Mouse (Mus musculus) fibroblast of lung, adult 2 months (primary cell): ENCODE results near the gene Prrt4.
"Not testable (repeated sequence)": the region's sequence is repeated elsewhere in the genome, so short reads cannot be mapped to it uniquely, and the experiment has no call there.

Experiments used
- DNase-seq: peaks from one replicate; pipeline ENCODE4 v3.0.0-alpha.2; 2011; ENCODE audit warnings: low read depth

The Prrt4 gene

GRCm38 (mm10) chr6:29178888-29179658 is at the start of gene Prrt4:
Prrt4 (minus strand) TSS chr6:29179584.
- no peak for DNase-seq

GRCm38 (mm10) chr6:29217717-29218116 is 38.3 kb upstream of the Prrt4 start:
- not testable (repeated sequence) for DNase-seq

GRCm38 (mm10) chr6:29215881-29216501 is 36.6 kb upstream of the Prrt4 start, which contains the start of gene Impdh1:
Impdh1 (minus strand) TSS chr6:29216364.
- DNase-seq: peak; percentile 11

- no peak for DNase-seq
These were observed 35.8 kb upstream of the Prrt4 start for GRCm38 (mm10) chr6:29215181-29215580.

GRCm38 (mm10) chr6:29214776-29215175 is 35.4 kb upstream of the Prrt4 start:
- no peak for DNase-seq

GRCm38 (mm10) chr6:29214245-29214644 is 34.9 kb upstream of the Prrt4 start:
- no peak for DNase-seq

- DNase-seq: no peak
These were observed 34.1 kb upstream of the Prrt4 start for GRCm38 (mm10) chr6:29213436-29213835.

- DNase-seq: peak; percentile 39
These were observed 32.6 kb upstream of the Prrt4 start for GRCm38 (mm10) chr6:29211806-29212492.

- no peak for DNase-seq
These were observed 31.8 kb upstream of the Prrt4 start for GRCm38 (mm10) chr6:29211146-29211545.

- DNase-seq: no peak
These were observed 31.0 kb upstream of the Prrt4 start for GRCm38 (mm10) chr6:29210231-29210936.

- DNase-seq: no peak
These were observed 28.8 kb upstream of the Prrt4 start for GRCm38 (mm10) chr6:29208178-29208577.

- no peak for DNase-seq
These were observed 27.6 kb upstream of the Prrt4 start for GRCm38 (mm10) chr6:29207017-29207416.

GRCm38 (mm10) chr6:29206006-29206405 is 26.6 kb upstream of the Prrt4 start:
- DNase-seq: no peak

- DNase-seq: peak; percentile 25
These were observed 25.7 kb upstream of the Prrt4 start for GRCm38 (mm10) chr6:29204932-29205614.

- no peak for DNase-seq
These were observed 24.6 kb upstream of the Prrt4 start for GRCm38 (mm10) chr6:29203861-29204585.

- DNase-seq: no peak
These were observed 23.7 kb upstream of the Prrt4 start for GRCm38 (mm10) chr6:29203096-29203495.

GRCm38 (mm10) chr6:29201988-29202387 is 22.6 kb upstream of the Prrt4 start:
- no peak for DNase-seq

GRCm38 (mm10) chr6:29201341-29201740 is 22.0 kb upstream of the Prrt4 start:
- no peak for DNase-seq

GRCm38 (mm10) chr6:29200496-29200895 is 21.1 kb upstream of the Prrt4 start:
- DNase-seq: no peak

GRCm38 (mm10) chr6:29199223-29199855 is 20.0 kb upstream of the Prrt4 start:
- DNase-seq: no peak
